Mouse (Mus musculus): ENCODE measurements around the gene Klrc1. TPM values are rescaled to one million over a fixed set of nuclear protein-coding genes. Genes with fewer than 3 reads are reported as not detected.
A peak's percentile ranks its signal among the peaks of the same experiment; 100 is the strongest.
"Not testable (repeated sequence)": the region's sequence is repeated elsewhere in the genome, so short reads cannot be mapped to it uniquely, and the experiment has no call there.

The Klrc1 gene
- polyA plus RNA-seq (2015; fragmentation: Nextera tagmentation; extraction: Ambion mirVana), result 0.27 and 0.49 TPM in 2 replicates

DNA sequence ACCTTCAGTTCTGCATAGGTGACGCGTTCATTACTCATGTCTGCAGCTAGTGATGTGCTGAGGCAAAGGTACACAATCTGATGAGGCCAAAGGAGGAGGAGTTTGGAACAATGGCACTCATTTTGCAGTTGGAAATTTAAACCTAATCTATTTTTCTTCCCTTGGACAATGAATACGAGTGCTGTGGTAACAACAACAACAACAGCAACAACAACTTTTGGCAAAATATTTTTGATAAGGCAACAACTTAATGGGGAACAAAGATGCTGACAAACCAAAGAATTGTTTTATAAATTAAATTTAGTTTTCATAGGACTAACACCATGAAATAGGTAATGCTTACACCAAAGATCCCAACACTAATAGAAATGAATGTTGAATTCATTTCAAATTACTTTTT lies at the start of gene Klrc1:
Klrc1 (minus strand) TSS at position 101 of the 400 bp plus-strand sequence.
- no peaks in the 10 kb centered on the region for H3K27me3 ChIP-seq (replicated peaks; ENCODE audit: control insufficient read depth, insufficient read depth, low read length)
- no peak within 1 kb of the TSS for H3K9ac ChIP-seq (ENCODE audit: low read depth, low read length)
- H3K4me1 ChIP-seq (ENCODE audit: control insufficient read depth, insufficient read depth, low read length), result no peaks in the 10 kb centered on the region
- H3K4me2 ChIP-seq (ENCODE audit: low read depth, low read length), result no peak within 1 kb of the TSS
- H3K9me3 ChIP-seq (ENCODE audit: control insufficient read depth, low read length), result no peaks in the 10 kb centered on the region
- H3K4me3 ChIP-seq (ENCODE audit: low read length), result no peak within 1 kb of the TSS
- H3K36me3 ChIP-seq (ENCODE audit: control insufficient read depth, insufficient read depth, low read length), result no peaks in the 10 kb centered on the region
- H3K27ac ChIP-seq (ENCODE audit: low read length), result no peak within 1 kb of the TSS
- WGBS, result 81% methylated on average over 3 of the region's 3 CpGs
- no peak for ATAC-seq

- Histone ChIP-seq H3K27me3 (replicated peaks; ENCODE audit: control insufficient read depth, insufficient read depth, low read length) (no peaks in the 10 kb centered on the region), H3K36me3 (ENCODE audit: control insufficient read depth, insufficient read depth, low read length) (no peaks in the 10 kb centered on the region), H3K4me3 (ENCODE audit: low read length) (no peak overlapping the region), H3K4me2 (ENCODE audit: low read depth, low read length) (no peak overlapping the region), H3K9me3 (ENCODE audit: control insufficient read depth, low read length) (no peaks in the 10 kb centered on the region), H3K4me1 (ENCODE audit: control insufficient read depth, insufficient read depth, low read length) (no peaks in the 10 kb centered on the region), H3K27ac (ENCODE audit: low read length) (no peak overlapping the region), H3K9ac (ENCODE audit: low read depth, low read length) (no peak overlapping the region)
- no peak for ATAC-seq
- 90% methylated on average over 1 of the region's 1 CpGs for WGBS
Observed at GRCm38 (mm10) chr6:129727237-129727636, 48.5 kb upstream of the Klrc1 start.

DNA sequence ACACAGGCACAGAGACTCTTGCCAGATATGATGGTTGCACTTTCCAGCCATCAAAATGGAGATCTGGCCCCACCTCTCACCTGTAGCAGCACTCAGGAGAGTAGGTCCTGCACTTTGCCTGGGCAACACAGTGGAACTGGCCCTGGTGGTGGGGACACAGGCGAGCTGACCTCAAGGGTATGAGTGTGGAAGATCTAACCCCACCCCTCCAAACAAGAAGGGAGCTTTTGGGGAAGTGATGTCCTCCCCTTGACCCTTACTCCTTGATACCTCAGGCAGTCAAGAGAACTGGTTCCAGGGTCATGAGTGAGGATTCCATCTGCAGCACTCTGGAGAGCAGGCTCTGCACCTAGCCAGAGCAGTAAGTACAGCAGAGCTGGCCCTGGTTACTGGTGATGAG lies 42.6 kb upstream of the Klrc1 start:
- WGBS, result 64% methylated on average over 1 of the region's 1 CpGs

DNA sequence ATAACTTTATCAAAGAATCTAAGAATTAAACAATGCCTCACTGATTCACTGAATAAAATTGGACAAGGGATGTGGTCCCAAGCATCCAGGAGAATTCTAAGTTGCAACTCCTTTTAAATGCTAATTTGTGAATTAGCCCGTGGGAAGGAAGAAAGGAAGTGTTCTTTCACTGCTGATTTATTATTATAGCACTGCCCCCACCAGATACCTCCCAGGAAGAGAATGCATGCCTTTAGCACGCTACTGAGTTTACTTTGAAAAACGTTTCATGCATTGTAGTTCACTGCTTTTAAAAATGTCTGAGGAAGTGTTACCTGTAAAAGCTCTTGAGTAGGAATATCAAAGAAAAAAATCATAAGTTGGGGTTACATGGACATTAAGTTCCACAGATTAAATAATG lies 41.7 kb upstream of the Klrc1 start:
- Histone ChIP-seq H3K27me3 (replicated peaks; ENCODE audit: control insufficient read depth, insufficient read depth, low read length) (no peaks in the 10 kb centered on the region), H3K36me3 (ENCODE audit: control insufficient read depth, insufficient read depth, low read length) (no peaks in the 10 kb centered on the region), H3K9me3 (ENCODE audit: control insufficient read depth, low read length) (no peaks in the 10 kb centered on the region), H3K27ac (ENCODE audit: low read length) (no peak overlapping the region), H3K4me3 (ENCODE audit: low read length) (no peak overlapping the region), H3K9ac (ENCODE audit: low read depth, low read length) (no peak overlapping the region), H3K4me1 (ENCODE audit: control insufficient read depth, insufficient read depth, low read length) (no peaks in the 10 kb centered on the region), H3K4me2 (ENCODE audit: low read depth, low read length) (no peak overlapping the region)
- 16% methylated on average over 3 of the region's 3 CpGs for WGBS
- no peak for ATAC-seq

More for the DNA sequence above, 42.6 kb upstream of the Klrc1 start:
- no peaks in the 10 kb centered on the region for H3K9me3 ChIP-seq (ENCODE audit: control insufficient read depth, low read length)
- no peak overlapping the region for H3K9ac ChIP-seq (ENCODE audit: low read depth, low read length)
- no peaks in the 10 kb centered on the region for H3K4me1 ChIP-seq (ENCODE audit: control insufficient read depth, insufficient read depth, low read length)
- H3K4me3 ChIP-seq (ENCODE audit: low read length), result no peak overlapping the region
- H3K27me3 ChIP-seq (replicated peaks; ENCODE audit: control insufficient read depth, insufficient read depth, low read length), result no peaks in the 10 kb centered on the region
- H3K27ac ChIP-seq (ENCODE audit: low read length), result no peak overlapping the region
- no peak overlapping the region for H3K4me2 ChIP-seq (ENCODE audit: low read depth, low read length)
- no peak for ATAC-seq
- H3K36me3 ChIP-seq (ENCODE audit: control insufficient read depth, insufficient read depth, low read length), result no peaks in the 10 kb centered on the region

GRCm38 (mm10) chr6:129717032-129717431 lies 38.3 kb upstream of the Klrc1 start, which contains the start of gene Klri1:
Klri1 (minus strand) TSS chr6:129717132.
- no peak for ATAC-seq
- no peaks in the 10 kb centered on the region for H3K27me3 ChIP-seq (replicated peaks; ENCODE audit: control insufficient read depth, insufficient read depth, low read length)
- 74% methylated on average over 4 of the region's 4 CpGs for WGBS
- no peaks in the 10 kb centered on the region for H3K9me3 ChIP-seq (ENCODE audit: control insufficient read depth, low read length)
- H3K4me1 ChIP-seq (ENCODE audit: control insufficient read depth, insufficient read depth, low read length), result no peaks in the 10 kb centered on the region
- no peak within 1 kb of the TSS for H3K4me3 ChIP-seq (ENCODE audit: low read length)
- no peak within 1 kb of the TSS for H3K27ac ChIP-seq (ENCODE audit: low read length)
- no peaks in the 10 kb centered on the region for H3K36me3 ChIP-seq (ENCODE audit: control insufficient read depth, insufficient read depth, low read length)
- H3K9ac ChIP-seq (ENCODE audit: low read depth, low read length), result no peak within 1 kb of the TSS
- no peak within 1 kb of the TSS for H3K4me2 ChIP-seq (ENCODE audit: low read depth, low read length)

DNA sequence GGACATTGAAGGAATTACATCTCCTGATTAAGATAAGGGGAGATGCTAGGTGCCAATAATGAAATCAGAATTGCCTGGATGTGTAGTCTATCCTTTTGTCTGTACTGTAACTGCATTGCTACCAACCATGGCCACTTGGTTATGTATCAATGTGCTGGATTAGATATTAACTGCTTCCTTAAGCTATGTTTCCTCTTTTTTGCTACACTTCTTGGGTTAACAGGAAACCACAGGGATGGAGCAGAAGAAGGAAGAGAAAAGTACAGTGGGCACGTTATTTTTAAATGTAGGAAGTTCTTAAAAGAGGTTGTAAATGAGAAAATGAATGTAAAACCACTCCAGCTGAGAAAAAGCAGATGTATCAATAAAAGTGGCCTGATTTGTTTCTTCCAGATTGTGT lies 34.8 kb upstream of the Klrc1 start:
- no peaks in the 10 kb centered on the region for H3K4me1 ChIP-seq (ENCODE audit: control insufficient read depth, insufficient read depth, low read length)

GRCm38 (mm10) chr6:129691436-129691835 lies 12.7 kb upstream of the Klrc1 start:
- not testable (repeated sequence) for H3K9ac ChIP-seq (ENCODE audit: low read depth, low read length); H3K27ac ChIP-seq (ENCODE audit: low read length); H3K4me2 ChIP-seq (ENCODE audit: low read depth, low read length); H3K36me3 ChIP-seq (ENCODE audit: control insufficient read depth, insufficient read depth, low read length); H3K27me3 ChIP-seq (replicated peaks; ENCODE audit: control insufficient read depth, insufficient read depth, low read length); H3K4me1 ChIP-seq (ENCODE audit: control insufficient read depth, insufficient read depth, low read length); H3K4me3 ChIP-seq (ENCODE audit: low read length); H3K9me3 ChIP-seq (ENCODE audit: control insufficient read depth, low read length); ATAC-seq
- WGBS, result 70% methylated on average over 10 of the region's 10 CpGs

More for the DNA sequence above, 34.8 kb upstream of the Klrc1 start:
- Histone ChIP-seq H3K4me3 (ENCODE audit: low read length) (no peak overlapping the region), H3K27me3 (replicated peaks; ENCODE audit: control insufficient read depth, insufficient read depth, low read length) (no peaks in the 10 kb centered on the region), H3K9me3 (ENCODE audit: control insufficient read depth, low read length) (no peaks in the 10 kb centered on the region), H3K4me2 (ENCODE audit: low read depth, low read length) (no peak overlapping the region), H3K36me3 (ENCODE audit: control insufficient read depth, insufficient read depth, low read length) (no peaks in the 10 kb centered on the region), H3K27ac (ENCODE audit: low read length) (no peak overlapping the region), H3K9ac (ENCODE audit: low read depth, low read length) (no peak overlapping the region)
- WGBS, result 28% methylated on average over 1 of the region's 1 CpGs
- ATAC-seq, result no peak

GRCm38 (mm10) chr6:129680379-129680778 lies 1.6 kb upstream of the Klrc1 start:
- Histone ChIP-seq H3K27me3 (replicated peaks; ENCODE audit: control insufficient read depth, insufficient read depth, low read length) (no peaks in the 10 kb centered on the region), H3K27ac (ENCODE audit: low read length) (no peak overlapping the region), H3K36me3 (ENCODE audit: control insufficient read depth, insufficient read depth, low read length) (no peaks in the 10 kb centered on the region), H3K9me3 (ENCODE audit: control insufficient read depth, low read length) (no peaks in the 10 kb centered on the region), H3K4me3 (ENCODE audit: low read length) (no peak overlapping the region), H3K4me1 (ENCODE audit: control insufficient read depth, insufficient read depth, low read length) (no peaks in the 10 kb centered on the region), H3K9ac (ENCODE audit: low read depth, low read length) (no peak overlapping the region), H3K4me2 (ENCODE audit: low read depth, low read length) (no peak overlapping the region)
- 63% methylated on average over 1 of the region's 1 CpGs for WGBS
- ATAC-seq, result peak; percentile 92

DNA sequence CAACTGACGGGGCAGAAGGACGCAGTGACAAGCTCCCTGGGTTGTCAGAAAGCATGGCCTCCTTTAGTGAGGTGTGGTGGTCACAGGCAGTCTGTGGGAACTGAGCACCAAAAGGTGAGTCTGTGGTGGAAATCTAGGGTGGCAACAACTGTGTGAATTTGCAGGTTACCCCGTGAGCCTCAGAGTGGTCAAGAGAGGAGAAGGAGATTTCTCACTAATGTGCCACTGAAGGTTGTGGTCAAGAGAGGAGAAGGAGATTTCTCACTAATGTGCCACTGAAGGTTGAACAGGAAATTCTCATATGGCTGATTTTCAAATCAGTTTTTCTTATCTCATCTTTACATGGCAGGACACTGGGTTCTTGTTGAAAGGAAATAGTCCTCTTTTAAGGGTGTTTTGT lies 17.5 kb downstream of the Klrc1 start:
- not testable (repeated sequence) for H3K9me3 ChIP-seq (ENCODE audit: control insufficient read depth, low read length); H3K27ac ChIP-seq (ENCODE audit: low read length); H3K4me1 ChIP-seq (ENCODE audit: control insufficient read depth, insufficient read depth, low read length); H3K9ac ChIP-seq (ENCODE audit: low read depth, low read length); H3K36me3 ChIP-seq (ENCODE audit: control insufficient read depth, insufficient read depth, low read length); H3K4me2 ChIP-seq (ENCODE audit: low read depth, low read length); ATAC-seq; H3K4me3 ChIP-seq (ENCODE audit: low read length); H3K27me3 ChIP-seq (replicated peaks; ENCODE audit: control insufficient read depth, insufficient read depth, low read length)
- no CpG with 5 or more reads among the region's 3 CpGs for WGBS

- H3K36me3 ChIP-seq (ENCODE audit: control insufficient read depth, insufficient read depth, low read length); H3K4me2 ChIP-seq (ENCODE audit: low read depth, low read length); ATAC-seq; H3K4me3 ChIP-seq (ENCODE audit: low read length); H3K27me3 ChIP-seq (replicated peaks; ENCODE audit: control insufficient read depth, insufficient read depth, low read length); H3K9ac ChIP-seq (ENCODE audit: low read depth, low read length); H3K27ac ChIP-seq (ENCODE audit: low read length); H3K4me1 ChIP-seq (ENCODE audit: control insufficient read depth, insufficient read depth, low read length); H3K9me3 ChIP-seq (ENCODE audit: control insufficient read depth, low read length): not testable (repeated sequence)
- WGBS, result 72% methylated on average over 4 of the region's 4 CpGs
Observed at GRCm38 (mm10) chr6:129660589-129660988, 18.2 kb downstream of the Klrc1 start, which contains the start of gene Klrc2. Klrc2 (minus strand) TSS chr6:129660689.

Measured in intestine, embryonic 16.5 days (tissue).